Mouse (Mus musculus): Measurements from ENCODE around the gene Ccr5.
"Not testable (repeated sequence)": the region's sequence is repeated elsewhere in the genome, so short reads cannot be mapped to it uniquely, and the experiment has no call there.

Ccr5 gene

GRCm38 (mm10) chr9:124121387-124122184 lies at the start of gene Ccr5:
Gene Ccr5 (plus strand): TSS chr9:124121543.
- DNase-seq (ENCODE audit: low spot score), result no peak

DNA sequence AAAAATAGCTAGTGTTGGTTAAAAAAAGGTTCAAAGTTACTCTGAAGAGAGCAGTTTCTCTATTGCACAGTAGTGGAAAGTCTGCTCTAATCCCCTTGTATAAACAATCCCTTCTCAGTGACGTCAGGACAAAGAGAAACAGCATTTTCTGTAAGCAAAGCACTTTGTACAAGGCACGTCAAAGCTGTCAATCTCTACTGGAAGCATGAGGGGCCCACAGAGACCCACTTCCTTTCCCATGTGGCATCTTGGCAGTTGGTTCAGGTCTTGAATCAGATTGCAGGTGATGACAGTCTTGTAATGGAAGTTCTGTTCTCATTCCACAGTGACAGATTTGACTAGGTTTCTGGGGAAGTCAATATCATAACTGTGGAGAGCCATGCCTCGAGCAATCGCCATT lies 41.5 kb upstream of the Ccr5 start:
- DNase-seq (ENCODE audit: low spot score), result no peak

GRCm38 (mm10) chr9:124080471-124080870 lies 40.9 kb upstream of the Ccr5 start:
- not testable (repeated sequence) for DNase-seq (ENCODE audit: low spot score)

DNA sequence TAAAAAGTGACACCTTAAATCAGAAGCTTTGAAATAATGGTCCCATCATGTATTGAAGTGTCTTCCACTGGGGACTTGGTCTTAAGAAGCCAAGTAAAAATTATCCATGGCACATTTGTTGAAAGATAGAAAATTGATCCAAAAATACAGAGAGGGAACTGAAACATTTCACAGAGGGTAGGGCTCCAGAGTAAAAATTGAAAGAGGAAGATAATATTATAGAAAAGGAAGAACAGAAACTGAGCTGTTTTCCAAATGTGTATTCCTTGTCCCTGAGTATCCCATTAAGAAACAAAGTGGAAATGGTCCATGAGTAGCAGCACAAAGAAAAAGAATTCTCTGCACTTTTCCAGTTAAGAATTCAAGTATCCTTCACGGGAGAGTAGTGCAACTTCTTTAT lies 30.9 kb upstream of the Ccr5 start:
- no peak for DNase-seq (ENCODE audit: low spot score)

DNA sequence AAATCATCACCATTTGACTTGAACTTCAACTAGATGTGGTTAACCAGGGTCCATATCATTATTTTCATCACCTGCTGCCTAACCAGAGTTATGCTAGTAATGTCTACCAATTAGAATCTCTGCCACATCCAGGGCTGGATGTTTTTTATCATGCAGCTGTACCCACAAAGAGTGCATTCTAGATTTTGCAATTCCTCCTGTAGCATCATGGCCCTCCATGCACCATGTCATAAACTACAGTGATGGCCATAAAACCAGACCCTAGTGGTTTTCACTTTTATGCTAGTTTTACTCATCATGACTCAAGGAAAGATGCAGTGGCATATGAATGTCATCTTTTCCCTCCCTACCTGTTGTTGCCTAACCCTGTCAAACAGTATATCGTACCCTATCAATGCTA lies 22.2 kb upstream of the Ccr5 start:
- DNase-seq (ENCODE audit: low spot score), result no peak

DNA sequence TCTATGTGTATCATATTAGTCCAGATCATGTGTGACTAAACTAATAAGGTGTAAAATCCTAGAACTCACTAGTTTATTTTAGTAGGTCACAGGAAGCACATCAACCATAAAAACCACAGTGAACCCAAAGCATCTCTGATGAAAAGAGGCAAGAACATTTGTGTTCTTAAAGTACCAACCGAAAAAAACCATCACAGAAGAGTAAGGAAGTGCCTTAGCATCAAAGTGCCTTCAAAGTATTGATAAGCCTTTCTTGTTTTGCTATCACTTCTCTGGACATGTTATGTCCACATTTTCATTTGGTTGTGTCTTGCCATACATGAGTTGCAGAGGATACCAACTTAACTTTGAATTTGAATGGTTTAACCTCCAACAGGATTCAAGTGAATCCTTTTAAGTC lies 21.0 kb upstream of the Ccr5 start:
- DNase-seq (ENCODE audit: low spot score), result no peak

- no peak for DNase-seq (ENCODE audit: low spot score)
These were observed 19.6 kb upstream of the Ccr5 start, which contains the start of gene Ccr2 for GRCm38 (mm10) chr9:124101723-124102122. Gene Ccr2 (plus strand): TSS chr9:124101950.

DNA sequence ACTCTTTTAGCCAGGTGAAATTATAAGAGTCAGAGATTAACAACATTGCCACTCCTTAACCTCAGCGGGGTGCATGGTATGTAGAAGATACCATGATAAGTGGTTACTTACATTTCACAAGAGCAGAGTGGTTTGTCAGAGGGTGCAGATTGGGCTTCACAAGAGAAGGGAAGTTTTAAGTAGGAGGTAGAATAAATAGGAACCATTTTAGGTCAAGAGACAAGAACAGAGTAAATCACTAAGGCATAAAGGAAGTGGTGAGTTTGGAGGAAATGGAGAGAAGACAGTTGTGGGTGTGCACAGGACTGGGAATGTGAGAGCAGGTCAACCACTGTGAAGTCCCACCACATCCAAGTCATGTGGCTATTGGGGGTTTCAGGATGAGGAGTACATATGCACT lies 18.1 kb upstream of the Ccr5 start:
- no peak for DNase-seq (ENCODE audit: low spot score)

GRCm38 (mm10) chr9:124105196-124105595 lies 16.1 kb upstream of the Ccr5 start:
- no peak for DNase-seq (ENCODE audit: low spot score)

DNA sequence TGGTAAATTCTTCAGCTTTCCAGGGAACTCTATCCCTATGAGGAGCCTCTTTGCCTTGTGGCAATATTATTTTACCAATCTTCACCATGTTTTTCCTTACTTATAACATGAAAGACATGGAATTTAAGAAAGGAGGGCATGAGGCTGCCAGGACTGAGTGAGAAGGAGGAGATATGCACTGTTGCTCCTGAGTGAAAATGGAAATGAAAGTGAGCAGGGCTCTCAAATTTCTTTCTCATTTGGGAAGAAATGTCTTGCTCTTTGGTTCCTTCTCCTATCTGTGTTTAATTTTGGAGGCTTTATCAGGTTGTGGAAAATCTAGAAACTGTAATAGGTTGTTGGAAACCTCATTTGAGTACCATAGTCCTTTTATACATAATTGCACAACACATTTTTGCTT lies 14.1 kb upstream of the Ccr5 start:
- DNase-seq (ENCODE audit: low spot score), result no peak

- DNase-seq (ENCODE audit: low spot score), result no peak
These were observed 12.8 kb upstream of the Ccr5 start for GRCm38 (mm10) chr9:124108356-124109127.

- no peak for DNase-seq (ENCODE audit: low spot score)
These were observed 9.3 kb upstream of the Ccr5 start for GRCm38 (mm10) chr9:124111997-124112396.

DNA sequence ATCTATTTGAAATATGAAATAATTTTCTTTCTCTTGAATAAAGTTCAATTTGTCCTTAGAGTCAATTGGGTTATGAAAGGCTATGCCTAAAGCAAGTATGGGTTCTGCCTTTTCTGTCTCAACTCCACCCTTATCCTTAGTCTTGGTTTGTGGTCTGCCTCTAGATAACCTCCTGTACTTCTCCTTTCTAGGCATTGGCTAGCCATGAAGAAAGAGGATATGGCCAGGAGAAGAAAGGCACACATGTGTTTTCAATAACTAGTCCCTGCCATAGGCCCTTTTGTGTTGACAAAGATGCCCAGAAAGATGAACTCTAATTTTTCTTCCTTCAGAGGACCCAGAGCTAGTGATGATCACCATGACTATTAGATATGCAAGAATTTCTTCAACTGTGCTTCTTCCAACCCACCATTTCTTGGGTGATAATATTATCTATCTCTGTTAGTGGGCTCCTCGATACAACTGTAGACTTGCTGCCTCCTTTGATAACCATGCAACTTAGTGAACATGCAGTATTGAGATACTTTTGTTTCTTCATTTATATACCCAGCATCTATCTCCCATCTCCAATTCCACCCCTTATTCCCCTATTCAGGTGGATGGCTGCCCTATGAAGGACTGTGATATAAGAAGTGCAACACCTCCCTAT lies 8.6 kb upstream of the Ccr5 start:
- DNase-seq (ENCODE audit: low spot score), result no peak

GRCm38 (mm10) chr9:124113777-124114176 lies 7.6 kb upstream of the Ccr5 start:
- DNase-seq (ENCODE audit: low spot score), result no peak

DNA sequence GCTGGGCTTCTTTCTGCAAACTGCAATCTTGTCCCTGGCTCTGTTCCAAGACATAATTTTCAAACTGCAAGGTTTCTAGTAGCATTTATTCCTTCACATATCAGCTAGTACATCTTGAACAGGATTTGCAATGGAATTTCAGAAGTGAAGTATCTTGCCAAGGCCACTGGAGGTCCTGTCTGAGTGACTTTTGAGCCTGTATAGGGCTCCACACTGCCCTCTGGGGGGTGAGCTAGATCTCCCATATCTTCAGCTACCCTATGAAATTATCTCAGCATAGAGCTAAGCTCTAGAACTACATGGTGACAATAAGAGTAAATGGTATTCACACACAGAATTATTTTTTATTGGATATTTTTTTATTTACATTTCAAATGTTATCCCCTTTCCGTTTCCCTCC lies 2.9 kb upstream of the Ccr5 start:
- peak; percentile 33 for DNase-seq (ENCODE audit: low spot score)

- no peak for DNase-seq (ENCODE audit: low spot score)
These were observed 4.2 kb downstream of the Ccr5 start for GRCm38 (mm10) chr9:124125576-124125975.

DNA sequence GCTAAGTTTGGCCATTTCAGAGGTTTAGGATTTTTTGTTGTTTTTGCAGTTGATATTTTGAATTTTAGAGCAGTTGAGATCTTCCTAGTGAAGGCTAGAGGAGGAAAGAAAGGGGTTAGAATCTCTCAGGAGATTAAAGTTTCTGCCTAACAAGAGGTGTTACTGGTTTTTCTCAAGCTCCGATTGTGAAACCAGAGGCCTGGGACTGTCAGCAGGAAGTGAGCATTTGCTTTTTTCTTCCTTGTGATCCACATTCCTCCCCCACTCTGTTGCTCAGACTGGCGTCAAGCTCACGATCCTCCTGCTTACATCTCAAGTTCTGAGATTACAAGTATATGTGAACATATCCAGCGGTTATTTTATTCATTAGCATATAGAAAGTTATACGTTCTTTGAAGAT lies 5.0 kb downstream of the Ccr5 start:
- DNase-seq (ENCODE audit: low spot score), result peak; percentile 50

- DNase-seq (ENCODE audit: low spot score), result no peak
These were observed 6.1 kb downstream of the Ccr5 start for GRCm38 (mm10) chr9:124127412-124127811.

DNA sequence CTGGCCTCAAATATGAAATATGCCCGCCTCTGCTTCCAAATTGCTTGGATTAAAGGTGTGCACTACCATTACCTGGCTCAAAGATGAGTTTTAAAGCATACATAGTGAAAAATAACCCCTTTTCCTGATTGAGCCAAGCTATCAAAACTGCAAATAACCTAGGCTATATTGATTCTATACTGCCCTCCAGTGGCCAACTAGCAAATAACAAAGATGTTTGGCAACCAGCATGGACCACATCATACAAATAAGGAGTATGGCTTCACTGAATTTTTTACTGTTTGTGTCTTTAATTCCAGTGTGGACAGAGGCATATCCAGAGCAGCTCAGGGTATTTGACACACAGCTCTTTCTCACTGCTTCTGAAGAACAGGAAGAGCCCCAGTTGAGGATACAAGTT lies 7.0 kb downstream of the Ccr5 start:
- peak; percentile 75 for DNase-seq (ENCODE audit: low spot score)

DNA sequence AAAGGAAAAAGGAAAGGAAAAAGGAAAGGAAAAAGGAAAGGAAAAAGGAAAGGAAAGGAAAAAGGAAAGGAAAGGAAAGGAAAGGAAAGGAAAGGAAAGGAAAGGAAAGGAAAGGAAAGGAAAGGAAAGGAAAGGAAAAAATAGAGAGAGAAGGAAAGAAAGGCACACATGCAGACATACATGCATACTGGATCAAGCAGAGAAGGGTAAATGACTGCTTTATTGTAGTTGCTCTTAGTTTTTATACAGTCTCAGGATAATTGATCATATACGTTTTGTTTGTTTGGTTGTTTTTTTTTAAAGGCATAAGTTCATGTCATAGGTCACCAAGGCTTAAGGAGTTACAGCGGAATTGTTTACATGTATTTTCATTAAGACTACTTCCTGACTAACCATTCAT lies 11.6 kb downstream of the Ccr5 start:
- DNase-seq (ENCODE audit: low spot score), result not testable (repeated sequence)

DNA sequence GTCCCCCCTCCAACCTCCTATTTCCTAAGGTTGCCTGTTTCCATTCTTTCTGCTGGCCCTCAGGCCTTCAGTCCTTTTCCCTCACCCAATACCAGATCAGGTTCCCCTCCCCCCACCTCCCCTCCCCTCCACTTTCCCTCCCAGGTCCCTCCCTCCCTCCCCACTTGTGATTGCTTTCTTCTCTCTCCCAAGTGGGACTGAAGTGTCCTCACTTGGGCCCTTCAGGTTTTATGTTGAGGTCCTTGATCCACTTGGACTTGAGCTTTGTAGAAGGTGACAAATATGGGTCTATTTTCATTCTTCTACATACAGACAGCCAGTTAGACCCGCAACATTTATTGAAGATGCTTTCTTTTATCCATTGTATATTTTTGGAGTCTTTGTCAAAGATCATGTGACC lies 13.6 kb downstream of the Ccr5 start:
- DNase-seq (ENCODE audit: low spot score), result peak; percentile 48

DNA sequence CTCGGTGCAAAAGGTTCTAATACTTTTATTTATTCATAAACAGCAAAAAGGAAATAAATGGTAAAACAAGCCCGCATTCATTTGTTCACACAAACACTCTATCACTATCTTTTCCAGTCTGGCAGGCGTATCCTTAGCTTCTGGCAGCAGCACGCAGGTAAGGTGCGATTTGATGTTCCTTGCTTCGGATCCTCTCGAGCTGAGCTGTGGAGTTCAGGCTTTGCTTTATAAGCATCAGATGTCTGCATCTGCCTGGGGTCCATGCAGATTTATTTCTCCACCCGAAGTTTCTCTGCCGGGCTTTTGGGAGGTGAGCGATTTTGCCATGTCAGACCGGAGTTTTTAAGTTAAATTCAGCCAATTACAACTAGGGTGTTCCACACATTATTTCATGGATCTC lies 16.3 kb downstream of the Ccr5 start:
- DNase-seq (ENCODE audit: low spot score), result no peak

Measured in lung, postnatal 25 days (tissue).